Mouse (Mus musculus) heart, embryonic 14.5 days (tissue): Measurements from ENCODE around the gene Gpatch8. TPM values are rescaled to one million over a fixed set of nuclear protein-coding genes. Genes with fewer than 3 reads are reported as not detected.

ENCODE experiments used
- ATAC-seq: fragments of 200-750 bp; cut with Nextera tagmentation; 2 replicates; pipeline ENCODE4 v1.8.0; 2017; ENCODE audit warnings: low read depth, moderate TSS enrichment; ENCODE audit not compliant: insufficient number of reproducible peaks, insufficient read depth, low FRiP score
- H3K27ac ChIP-seq, 2 experiments: fragments of 200-500 bp in 1 of 2; fragments of 300-500 bp in 1 of 2; sonication (generic) in 1 of 2; replicated peaks in 1 of 2; 2 replicates each; pipeline ENCODE4 v1.5.1; 2012 to 2014; ENCODE audit warnings: low read depth in 2 of 2, low read length in 2 of 2, control low read depth in 1 of 2, mild to moderate bottlenecking in 1 of 2, mixed read lengths in 1 of 2; ENCODE audit not compliant: control insufficient read depth in 1 of 2, insufficient read depth in 1 of 2
- H3K27me3 ChIP-seq: fragments of 300-500 bp; sonication (generic); 2 replicates; pipeline ENCODE4 v1.6.1; 2014; ENCODE audit warnings: mild to moderate bottlenecking, low read length, control low read depth; ENCODE audit not compliant: control insufficient read depth, insufficient read depth
- H3K36me3 ChIP-seq: fragments of 300-500 bp; sonication (generic); 2 replicates; pipeline ENCODE4 v1.6.1; 2014; ENCODE audit warnings: mild to moderate bottlenecking, control low read depth, low read length, mixed read lengths; ENCODE audit not compliant: control insufficient read depth, insufficient read depth
- H3K4me1 ChIP-seq, 2 experiments: fragments of 200-500 bp in 1 of 2; fragments of 300-500 bp in 1 of 2; sonication (generic) in 1 of 2; 2 replicates each; pipeline ENCODE4 v1.6.1; 2012 to 2014; ENCODE audit warnings: low read length in 2 of 2, control low read depth in 1 of 2, mixed read lengths in 1 of 2; ENCODE audit not compliant: control insufficient read depth in 2 of 2, insufficient read depth in 2 of 2
- H3K4me2 ChIP-seq: fragments of 300-500 bp; sonication (generic); 2 replicates; pipeline ENCODE4 v1.6.1; 2014; ENCODE audit warnings: mild to moderate bottlenecking, low read length
- H3K4me3 ChIP-seq, 2 experiments: fragments of 200-500 bp in 1 of 2; fragments of 300-500 bp in 1 of 2; sonication (generic) in 1 of 2; 2 replicates each; pipeline ENCODE4 v1.5.1; 2012 to 2014; ENCODE audit warnings: low read length in 2 of 2, mild to moderate bottlenecking in 2 of 2, control low read depth in 1 of 2, low read depth in 1 of 2, moderate library complexity in 1 of 2; ENCODE audit not compliant: control insufficient read depth in 1 of 2, insufficient read depth in 1 of 2
- H3K9ac ChIP-seq: fragments of 300-500 bp; sonication (generic); 2 replicates; pipeline ENCODE4 v1.6.1; 2014; ENCODE audit warnings: mild to moderate bottlenecking, low read length
- H3K9me3 ChIP-seq: fragments of 300-500 bp; sonication (generic); 2 replicates; pipeline ENCODE4 v1.6.1; 2016; ENCODE audit warnings: low read length, control low read depth; ENCODE audit not compliant: control insufficient read depth
- WGBS: fragments of 180-500 bp; shearing (Covaris S2); extraction: QIAGEN DNeasy Blood & Tissue Kit; methylation state at CpG from one replicate; pipeline ENCODE4 v1.1.7; 2014; 5-methylcytosine and 5-hydroxymethylcytosine counted together
- polyA plus RNA-seq: library from polyadenylated mRNA; unstranded; fragments of >200 nt; fragmentation: Nextera tagmentation; extraction: Ambion mirVana; gene quantifications from 2 replicates; pipeline ENCODE4 v1.2.1, GENCODE M21; 2014

Gene Gpatch8
- polyA plus RNA-seq, 1 experiment from 2014 or later, result 30.7 TPM

- WGBS, result under 1% methylated on average over 40 of the region's 40 CpGs
- peak within 1 kb of the TSS; percentile 73 to 80 for H3K27ac ChIP-seq
- H3K4me1 ChIP-seq, result peaks cover 45 to 50% of the 10 kb centered on the region in 2 experiments
Measured at GRCm38 (mm10) chr11:102447497-102447896, 108.7 kb downstream of the Gpatch8 start, which contains the start of gene Fam171a2. Gene Fam171a2, minus strand, starts transcription at chr11:102447682.

GRCm38 (mm10) chr11:102446581-102447461, 109.4 kb downstream of the Gpatch8 start:
- Histone ChIP-seq H3K27me3 (no peaks in the 10 kb centered on the region), H3K27ac (peak overlapping the region; percentile 73 to 80), H3K4me1 (peaks cover 45 to 53% of the 10 kb centered on the region in 2 experiments), H3K9me3 (no peaks in the 10 kb centered on the region), H3K9ac (peak overlapping the region; percentile 88), H3K4me3 (peak overlapping the region; percentile 70 to 94), H3K36me3 (peaks cover 13% of the 10 kb centered on the region), H3K4me2 (peak overlapping the region; percentile 77)
- WGBS, result 1% methylated on average over 46 of the region's 49 CpGs
- ATAC-seq, result peak; percentile 27

More at GRCm38 (mm10) chr11:102447497-102447896, 108.7 kb downstream of the Gpatch8 start, which contains the start of gene Fam171a2:
- ATAC-seq, result peak; percentile 60
- H3K36me3 ChIP-seq, result peaks cover 6% of the 10 kb centered on the region
- no peaks in the 10 kb centered on the region for H3K9me3 ChIP-seq
- H3K27me3 ChIP-seq, result no peaks in the 10 kb centered on the region
- H3K4me3 ChIP-seq, result peak within 1 kb of the TSS; percentile 70 to 94
- H3K4me2 ChIP-seq, result peak within 1 kb of the TSS; percentile 77
- peak within 1 kb of the TSS; percentile 88 for H3K9ac ChIP-seq

GRCm38 (mm10) chr11:102445891-102446361, 110.3 kb downstream of the Gpatch8 start:
- H3K4me3 ChIP-seq, result peak overlapping the region; percentile 70 to 94
- peak overlapping the region; percentile 73 to 80 for H3K27ac ChIP-seq
- ATAC-seq, result peak; percentile 10; the same call in 1 of the 2 replicates
- H3K27me3 ChIP-seq, result no peaks in the 10 kb centered on the region
- no peaks in the 10 kb centered on the region for H3K9me3 ChIP-seq
- peak overlapping the region; percentile 77 for H3K4me2 ChIP-seq
- WGBS, result 10% methylated on average over 7 of the region's 7 CpGs
- peaks cover 45 to 55% of the 10 kb centered on the region in 2 experiments for H3K4me1 ChIP-seq
- peak overlapping the region; percentile 88 for H3K9ac ChIP-seq
- peaks cover 22% of the 10 kb centered on the region for H3K36me3 ChIP-seq

- 0 out of 2 replicates have a peak, but pooled peaks have one; percentile 4 for ATAC-seq
- Histone ChIP-seq H3K4me3 (peak overlapping the region; percentile 70 to 94; a peak in 3 of 4 replicates), H3K4me1 (peaks cover 45 to 55% of the 10 kb centered on the region in 2 experiments), H3K36me3 (peaks cover 27% of the 10 kb centered on the region), H3K27ac (peak overlapping the region; percentile 73 to 80), H3K27me3 (no peaks in the 10 kb centered on the region), H3K9ac (peak overlapping the region; percentile 88), H3K4me2 (peak overlapping the region; percentile 77), H3K9me3 (no peaks in the 10 kb centered on the region)
- WGBS, result 11% methylated on average over 10 of the region's 10 CpGs
Measured at GRCm38 (mm10) chr11:102445264-102445890, 110.8 kb downstream of the Gpatch8 start.

GRCm38 (mm10) chr11:102444781-102445180, 111.4 kb downstream of the Gpatch8 start:
- 0 out of 2 replicates have a peak overlapping the region, but pooled peaks have one; percentile 88 for H3K9ac ChIP-seq
- no peaks in the 10 kb centered on the region for H3K9me3 ChIP-seq
- H3K4me2 ChIP-seq, result peak overlapping the region; percentile 77; the same call in 1 of the 2 replicates
- H3K4me3 ChIP-seq, result no peak overlapping the region
- ATAC-seq, result no peak
- H3K27ac ChIP-seq, result peak overlapping the region in 1 of 2 experiments; percentile 73; a peak in 2 of 4 replicates
- WGBS, result 21% methylated on average over 6 of the region's 6 CpGs
- H3K4me1 ChIP-seq, result peaks cover 45 to 55% of the 10 kb centered on the region in 2 experiments
- H3K36me3 ChIP-seq, result peaks cover 33% of the 10 kb centered on the region
- no peaks in the 10 kb centered on the region for H3K27me3 ChIP-seq

GRCm38 (mm10) chr11:102444321-102444720, 111.9 kb downstream of the Gpatch8 start:
- Histone ChIP-seq H3K27me3 (no peaks in the 10 kb centered on the region; the same call in 1 of the 2 replicates), H3K4me2 (0 out of 2 replicates have a peak overlapping the region, but pooled peaks have one; percentile 28), H3K27ac (no peak overlapping the region; a peak in 1 of 4 replicates), H3K4me1 (peaks cover 44 to 55% of the 10 kb centered on the region in 2 experiments), H3K4me3 (no peak overlapping the region), H3K9me3 (no peaks in the 10 kb centered on the region), H3K36me3 (peaks cover 38% of the 10 kb centered on the region), H3K9ac (no peak overlapping the region; the same call in 1 of the 2 replicates)
- WGBS, result 66% methylated on average over 3 of the region's 3 CpGs
- no peak for ATAC-seq

- no peak overlapping the region for H3K27ac ChIP-seq
- no peak for ATAC-seq
- H3K36me3 ChIP-seq, result peaks cover 44% of the 10 kb centered on the region
- H3K9ac ChIP-seq, result no peak overlapping the region; the same call in 1 of the 2 replicates
- no peak overlapping the region for H3K4me3 ChIP-seq
- no peaks in the 10 kb centered on the region for H3K9me3 ChIP-seq
- no peaks in the 10 kb centered on the region; the same call in 1 of the 2 replicates for H3K27me3 ChIP-seq
- WGBS, result 41% methylated on average over 12 of the region's 12 CpGs
- H3K4me2 ChIP-seq, result peak overlapping the region; percentile 28; the same call in 1 of the 2 replicates
- H3K4me1 ChIP-seq, result peaks cover 39 to 51% of the 10 kb centered on the region in 2 experiments
Measured at GRCm38 (mm10) chr11:102443740-102444139, 112.5 kb downstream of the Gpatch8 start.
